Mouse (Mus musculus) Patski (cell line): ENCODE measurements around the gene Perm1. TPM values are rescaled to one million over a fixed set of nuclear protein-coding genes. Genes with fewer than 3 reads are reported as not detected.

Experiments
- ATAC-seq: fragments of 100-300 bp; one replicate; pipeline ENCODE4 v1.8.0; 2021
- CTCF ChIA-PET: fragments of 350-600 bp; sonication (Branson Sonifier 250); formaldehyde crosslinking; loops from one replicate; lab custom pipeline; 2022; ENCODE audit warnings: inconsistent platforms; lab: Charles Lee
- POLR2A ChIA-PET: fragments of 350-600 bp; sonication (Branson Sonifier 250); formaldehyde crosslinking; loops from one replicate; lab custom pipeline; 2022; ENCODE audit warnings: antibody characterized with exemption, inconsistent platforms; lab: Charles Lee
- DNase-seq: peaks from one replicate; pipeline ENCODE4 v3.0.0-alpha.2; 2011; ENCODE audit warnings: low read depth, low spot score
- H3K27me3 ChIP-seq: fragments of 371-371 bp; one replicate; pipeline ENCODE4 v1.5.1; 2021
- CTCF ChIP-seq: fragments of 100-300 bp; IDR thresholded peaks from one replicate; pipeline ENCODE4 v1.5.1; 2021
- in situ Hi-C: fragments of 300-500 bp; cut with MboI; formaldehyde crosslinking; loops from 3 replicates; pipeline ENCODE4 v1.11.1; 2018; ENCODE audit warnings: low pct_unique_long_range_greater_than_20kb, mixed read lengths
- polyA plus RNA-seq: library from polyadenylated mRNA; unstranded; gene quantifications from one replicate; pipeline ENCODE4 v1.2.3, GENCODE M21; 2021

The Perm1 gene
- 0.33 TPM for polyA plus RNA-seq

DNA sequence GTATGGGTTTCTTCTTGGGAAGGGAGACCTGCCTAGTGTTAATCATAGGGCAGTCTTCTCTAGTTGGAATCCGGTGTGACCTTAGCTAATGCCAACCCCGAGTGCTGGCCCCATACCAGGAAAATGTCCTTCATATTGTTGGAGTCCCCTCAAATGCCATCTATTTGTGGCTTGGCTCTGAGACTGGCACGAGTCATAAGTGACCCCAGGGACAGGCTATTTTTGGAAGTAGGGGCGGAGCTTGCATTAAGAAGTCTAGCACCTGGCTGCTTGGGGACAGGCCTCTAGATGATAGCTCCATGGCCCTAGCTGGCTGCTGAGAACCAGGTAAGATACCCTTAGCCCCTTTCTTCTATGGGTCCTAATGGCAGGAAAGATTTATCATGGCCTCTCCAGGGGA lies at the start of gene Perm1:
Gene Perm1, plus strand, starts transcription at position 220 of the 400 bp plus-strand sequence.
- no peak for DNase-seq
- ATAC-seq = no peak
- ChIA-PET POLR2A (interaction anchor here (0.8 kb wide), 1 partner anchor 10 kb away, joined by 3 read pairs; no protein-coding TSS in a partner anchor), CTCF (no interaction called here)
- in situ Hi-C loops = no loop called here
- TF ChIP-seq CTCF = no peak
- no peaks in the 10 kb centered on the region for H3K27me3 ChIP-seq

DNA sequence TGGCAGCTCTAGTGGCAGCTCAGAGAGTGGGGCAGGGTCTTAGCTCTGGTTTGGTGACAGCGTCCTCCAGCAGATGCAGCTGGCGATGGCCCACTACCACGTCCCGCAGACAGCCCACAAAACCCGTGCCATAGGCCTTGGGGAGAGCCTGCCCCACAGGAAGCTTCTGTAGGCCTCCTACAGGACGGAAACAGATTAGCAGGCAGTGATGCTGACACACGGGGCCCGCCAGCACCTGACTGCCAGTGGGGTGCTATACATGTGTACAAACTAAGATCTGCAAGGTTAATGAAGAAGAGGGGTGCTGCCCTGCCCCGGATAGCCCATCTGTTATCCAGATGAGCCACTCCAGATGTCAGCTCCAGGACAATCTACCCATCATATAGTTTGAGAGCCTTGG lies 49.2 kb upstream of the Perm1 start:
- DNase-seq = no peak
- in situ Hi-C loops = no loop called here
- no peak for ATAC-seq
- H3K27me3 ChIP-seq = no peaks in the 10 kb centered on the region
- POLR2A ChIA-PET = no interaction called here
- TF ChIP-seq CTCF = no peak
- CTCF ChIA-PET = no interaction called here

DNA sequence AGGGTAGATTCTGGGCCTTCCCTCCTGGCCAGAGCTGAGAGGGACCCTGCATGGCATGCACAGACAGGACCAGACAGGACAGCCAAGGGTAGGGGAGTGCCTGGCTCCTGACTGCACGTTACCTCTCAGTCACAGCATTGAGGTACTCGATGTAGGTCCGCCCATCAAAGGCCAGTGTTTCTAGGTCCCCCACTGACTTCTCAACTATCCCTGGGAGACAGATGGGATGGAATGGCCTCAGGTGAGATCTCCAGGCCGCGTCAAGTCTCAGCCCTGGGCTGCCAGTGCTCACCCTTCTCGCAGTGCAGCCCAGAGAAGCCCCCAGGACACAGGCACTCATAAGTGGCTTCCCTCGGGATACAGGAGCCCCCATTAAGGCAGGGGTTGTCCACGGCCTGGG lies 47.1 kb upstream of the Perm1 start:
- H3K27me3 ChIP-seq = no peaks in the 10 kb centered on the region
- no peak for ATAC-seq
- DNase-seq = no peak
- ChIA-PET POLR2A (no interaction called here), CTCF (no interaction called here)
- TF ChIP-seq CTCF = no peak
- in situ Hi-C loops = no loop called here

DNA sequence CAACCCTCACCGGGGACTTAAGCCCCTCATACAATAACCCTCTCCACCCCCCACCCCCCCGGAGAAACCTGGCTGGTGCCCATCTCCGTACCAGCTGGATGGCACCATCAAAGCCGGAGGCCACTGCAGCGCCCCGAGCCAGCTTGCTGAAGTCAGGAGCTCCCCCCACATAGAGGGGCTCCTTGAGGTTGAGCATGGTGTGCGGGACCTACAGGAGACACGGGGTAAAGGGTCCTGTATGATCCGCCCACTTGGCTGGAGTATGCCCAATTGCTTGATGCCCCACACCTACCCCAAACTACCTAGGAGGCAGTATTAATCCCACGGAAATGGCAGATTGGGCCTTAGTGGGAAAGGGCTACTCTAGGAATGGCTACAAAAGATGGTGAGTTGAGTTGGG lies 46.5 kb upstream of the Perm1 start:
- ATAC-seq (no peak), DNase-seq (no peak)
- in situ Hi-C loops = no loop called here
- no peak for TF ChIP-seq CTCF
- ChIA-PET POLR2A (no interaction called here), CTCF (no interaction called here)
- no peaks in the 10 kb centered on the region for H3K27me3 ChIP-seq

DNA sequence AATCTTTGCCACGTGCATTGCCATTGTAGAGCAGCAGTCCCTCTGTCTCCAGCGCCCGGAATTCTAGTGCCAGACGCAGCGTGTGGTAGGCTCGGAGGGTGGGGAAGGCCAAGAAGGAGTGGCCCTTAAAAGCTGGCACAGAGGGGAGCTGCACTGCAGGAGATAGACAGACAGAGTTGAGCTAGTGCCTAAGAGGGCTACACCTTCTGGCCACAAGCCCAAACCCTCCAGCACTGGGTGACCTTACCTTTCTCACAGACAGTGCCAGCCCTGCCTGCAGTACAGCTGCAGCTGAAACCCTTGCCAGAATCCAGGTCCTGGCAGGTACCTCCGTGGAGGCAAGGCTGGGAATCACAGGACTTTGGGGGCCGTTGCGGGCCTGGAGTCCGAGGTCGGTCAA lies 43.8 kb upstream of the Perm1 start:
- no peak for TF ChIP-seq CTCF
- in situ Hi-C loops = no loop called here
- DNase-seq (no peak), ATAC-seq (no peak)
- ChIA-PET POLR2A (no interaction called here), CTCF (no interaction called here)
- H3K27me3 ChIP-seq = no peaks in the 10 kb centered on the region

DNA sequence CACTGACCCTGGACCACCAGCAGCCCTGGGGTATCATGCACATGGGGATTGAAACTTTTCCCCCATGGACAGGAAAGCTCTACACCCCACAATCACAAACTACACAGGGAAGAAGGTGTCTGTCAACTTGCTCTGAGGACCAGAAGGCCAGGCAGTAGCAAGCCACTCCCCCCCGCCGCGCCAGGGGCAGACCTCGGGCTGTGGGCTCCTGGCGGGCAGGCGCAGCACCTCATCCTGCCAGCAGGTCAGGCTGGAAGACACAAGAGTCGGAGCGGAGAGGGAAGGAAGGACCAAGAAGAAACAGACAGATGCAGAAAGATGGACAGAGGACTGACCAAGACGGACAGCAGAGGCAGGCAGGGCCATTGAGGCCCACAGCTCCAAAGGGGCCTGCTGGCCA lies 38.0 kb upstream of the Perm1 start:
- ChIA-PET POLR2A (no interaction called here), CTCF (no interaction called here)
- no peaks in the 10 kb centered on the region for H3K27me3 ChIP-seq
- no peak for ATAC-seq
- no peak for DNase-seq
- in situ Hi-C loops = no loop called here
- no peak for TF ChIP-seq CTCF

DNA sequence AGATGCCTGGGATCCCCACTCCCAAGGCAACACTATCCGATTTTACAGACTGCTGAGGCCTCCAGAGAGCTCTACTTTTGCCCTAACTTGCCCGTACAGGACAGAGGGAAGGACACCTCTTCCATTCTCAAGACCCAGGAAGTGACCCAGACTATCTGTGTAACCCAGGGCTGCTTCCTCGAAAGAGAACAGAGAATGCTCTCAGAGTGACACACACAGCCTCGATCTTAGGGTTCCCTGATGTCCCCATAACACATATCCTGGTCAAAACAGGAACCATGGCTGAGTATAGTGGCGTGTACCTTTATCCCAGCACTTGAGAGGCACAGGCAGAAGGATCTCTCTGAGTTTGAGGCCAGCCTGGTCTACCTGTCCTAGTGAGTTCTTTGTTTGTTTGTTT lies 31.9 kb upstream of the Perm1 start:
- DNase-seq (no peak), ATAC-seq (no peak)
- H3K27me3 ChIP-seq = no peaks in the 10 kb centered on the region
- TF ChIP-seq CTCF = no peak
- CTCF ChIA-PET = no interaction called here
- POLR2A ChIA-PET = no interaction called here
- in situ Hi-C loops = no loop called here

DNA sequence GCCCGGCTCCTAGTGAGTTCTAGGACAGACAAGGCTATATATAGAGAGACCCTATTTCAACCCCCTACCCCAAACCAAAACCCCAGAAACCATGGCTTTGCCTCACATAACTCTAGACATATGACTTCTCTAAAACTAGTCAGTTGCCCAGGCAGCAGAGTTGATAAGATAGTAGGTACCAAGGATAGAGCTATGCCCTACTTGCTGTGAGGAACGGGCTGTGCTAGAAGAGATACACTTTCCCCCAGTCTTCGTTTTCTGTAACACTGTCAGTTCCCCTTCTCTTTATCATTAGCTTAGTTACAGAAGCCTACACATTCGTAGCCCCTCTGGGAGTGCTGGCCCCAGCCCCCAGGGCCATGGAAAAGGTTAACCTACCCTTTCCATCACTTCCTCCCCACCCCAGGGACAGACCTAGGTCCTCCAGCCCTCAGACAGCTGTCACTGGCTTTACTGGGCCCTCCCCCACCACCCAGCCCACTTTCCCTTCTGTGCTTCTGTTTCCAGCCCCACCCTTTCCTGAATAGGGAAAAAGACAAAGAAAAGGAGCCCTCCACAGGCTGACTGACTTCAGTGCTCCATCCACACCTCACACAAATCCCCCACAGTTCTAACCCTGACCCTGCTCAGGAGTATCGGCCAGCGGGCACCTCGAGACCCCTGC lies 31.2 kb upstream of the Perm1 start:
- TF ChIP-seq CTCF = no peak
- no peaks in the 10 kb centered on the region for H3K27me3 ChIP-seq

DNA sequence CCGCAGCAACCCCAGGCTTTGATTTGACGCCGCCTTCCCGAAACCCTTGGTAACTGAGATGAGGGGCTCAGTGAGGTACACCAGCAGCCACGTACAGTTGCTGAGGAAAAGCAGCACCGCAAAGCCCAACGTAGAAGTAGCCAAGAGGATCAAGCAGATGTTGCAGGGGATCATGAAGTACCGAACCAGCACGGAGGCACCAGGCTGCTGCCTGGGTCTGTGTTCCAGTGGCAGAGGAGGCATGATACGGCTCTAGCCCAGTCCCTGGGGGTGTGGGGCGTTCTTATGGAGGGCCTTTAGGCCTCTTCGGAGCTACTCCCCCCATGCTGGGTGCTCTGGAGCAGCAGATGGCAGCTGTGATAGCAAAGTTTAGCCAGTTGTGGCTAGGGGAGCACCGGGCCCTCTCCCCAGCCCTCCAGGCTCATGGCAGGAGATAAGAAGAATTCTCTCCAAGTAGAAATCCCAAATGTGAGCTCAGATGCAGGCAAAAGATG lies 30.2 kb upstream of the Perm1 start:
- no peak for TF ChIP-seq CTCF
- ATAC-seq = no peak
- H3K27me3 ChIP-seq = no peaks in the 10 kb centered on the region
- ChIA-PET CTCF (no interaction called here), POLR2A (interaction anchor here (1.0 kb wide), 1 partner anchor 10 kb away, joined by 3 read pairs; no protein-coding TSS in a partner anchor)
- no peak for DNase-seq
- in situ Hi-C loops = no loop called here

More for the DNA sequence above, 31.2 kb upstream of the Perm1 start:
- ATAC-seq = no peak
- in situ Hi-C loops = no loop called here
- POLR2A ChIA-PET = interaction anchor here (1.0 kb wide), 1 partner anchor 8 kb away, joined by 3 read pairs; no protein-coding TSS in a partner anchor
- DNase-seq = no peak
- CTCF ChIA-PET = no interaction called here

DNA sequence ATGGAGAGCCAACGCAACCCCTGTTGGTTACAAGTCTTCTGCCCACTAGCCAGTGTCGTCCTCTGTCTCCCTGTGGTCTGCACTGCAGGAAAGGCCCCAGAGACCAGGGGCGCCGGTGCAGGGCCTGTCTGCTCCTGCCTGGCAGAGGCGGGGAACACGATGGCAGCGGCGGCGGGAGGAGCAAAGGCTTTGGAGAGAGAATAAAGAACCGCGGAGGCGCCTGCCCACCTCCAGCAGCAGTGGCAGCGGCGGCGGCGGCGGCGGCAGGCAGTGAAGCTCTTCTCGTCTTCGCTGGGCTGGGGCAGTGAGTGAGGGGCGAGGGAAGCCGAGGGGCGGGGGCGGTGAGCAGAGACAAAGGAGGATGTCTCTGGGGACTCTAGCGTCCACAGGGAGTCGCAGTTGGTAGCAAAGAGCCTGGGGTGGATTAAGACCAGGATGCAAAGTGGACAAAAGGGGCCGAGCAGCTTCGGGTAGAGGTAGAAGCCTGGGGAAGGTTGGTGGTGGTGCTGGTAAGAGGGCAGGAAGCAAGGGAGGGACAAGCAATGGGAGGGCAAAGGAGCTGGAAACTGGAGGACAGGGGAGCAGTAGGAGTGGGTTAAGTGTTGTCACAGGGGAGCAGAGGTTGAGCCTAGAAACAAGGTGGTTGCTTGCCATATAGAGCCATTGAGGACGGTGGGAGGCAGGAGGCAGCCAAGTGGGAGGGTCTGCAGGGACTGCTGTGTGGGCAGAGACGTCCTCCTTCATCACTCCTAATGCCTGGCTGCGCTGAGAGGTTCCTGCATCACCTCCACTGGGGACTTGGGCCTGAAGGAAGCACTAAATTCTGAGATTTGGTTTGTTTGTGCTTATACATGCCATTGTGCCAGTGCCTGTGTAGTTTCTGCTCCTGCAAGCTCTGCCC lies 29.5 kb upstream of the Perm1 start:
- no peaks in the 10 kb centered on the region for H3K27me3 ChIP-seq
- ChIA-PET POLR2A (no interaction called here), CTCF (no interaction called here)
- in situ Hi-C loops = no loop called here
- DNase-seq (no peak), ATAC-seq (no peak)
- TF ChIP-seq CTCF = no peak

DNA sequence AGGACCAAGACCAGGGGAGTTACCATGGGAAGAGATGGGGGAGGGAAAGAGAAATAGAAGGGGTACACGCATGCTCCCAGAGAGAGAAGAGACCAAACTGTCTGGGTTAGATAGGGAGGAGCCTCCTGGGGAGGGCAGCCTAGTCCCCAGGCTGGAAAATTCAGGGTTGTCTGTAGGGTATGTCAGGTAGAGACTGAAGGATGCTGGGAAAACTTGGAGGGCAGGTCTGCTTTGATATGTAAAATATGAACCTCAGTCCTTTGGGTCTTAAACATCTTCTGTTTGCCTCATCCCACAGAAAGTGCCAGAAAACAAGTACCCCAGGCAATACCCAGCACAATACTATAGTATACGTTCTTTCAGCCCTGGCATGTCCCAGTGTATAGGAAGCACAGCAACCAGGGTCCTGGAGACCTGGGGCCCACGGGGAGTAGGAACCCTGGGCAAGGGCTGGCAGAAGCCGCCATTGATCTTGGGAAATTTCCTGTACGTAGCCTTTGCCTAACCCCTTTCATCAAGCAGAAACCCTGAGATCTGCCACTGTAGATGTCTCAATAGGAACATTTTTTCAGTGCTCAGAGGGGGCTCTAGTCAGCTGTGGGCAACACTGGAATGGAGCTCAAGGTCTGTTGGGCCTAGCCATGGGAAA lies 27.4 kb upstream of the Perm1 start:
- no peak for TF ChIP-seq CTCF
- ChIA-PET POLR2A (no interaction called here), CTCF (no interaction called here)
- H3K27me3 ChIP-seq = no peaks in the 10 kb centered on the region
- ATAC-seq (peak; percentile 63), DNase-seq (no peak)
- in situ Hi-C loops = no loop called here
